Mouse (Mus musculus) left cerebral cortex, adult 11 months (tissue): ENCODE measurements around the gene Zfp764.
"Not testable (repeated sequence)": the region's sequence is repeated elsewhere in the genome, so short reads cannot be mapped to it uniquely, and the experiment has no call there.

ENCODE experiments used
- DNase-seq: peaks from one replicate; pipeline ENCODE4 v3.0.0; 2022; ENCODE audit warnings: low spot score

Zfp764 gene

GRCm38 (mm10) chr7:127406002-127406987 lies at the start of gene Zfp764:
TSS of gene Zfp764 (minus strand) at chr7:127406822.
- DNase-seq = peak; percentile 83

GRCm38 (mm10) chr7:127454905-127455304 lies 48.3 kb upstream of the Zfp764 start:
- DNase-seq = no peak

- DNase-seq = no peak
Measured at GRCm38 (mm10) chr7:127453056-127453455, 46.4 kb upstream of the Zfp764 start.

- DNase-seq = no peak
Measured at GRCm38 (mm10) chr7:127449966-127450365, 43.3 kb upstream of the Zfp764 start.

GRCm38 (mm10) chr7:127448521-127449300 lies 42.1 kb upstream of the Zfp764 start, which contains the start of gene Zfp689:
TSS of gene Zfp689 (minus strand) at chr7:127449158.
- DNase-seq = peak; percentile 94

- DNase-seq = no peak
Measured at GRCm38 (mm10) chr7:127443976-127444375, 37.4 kb upstream of the Zfp764 start.

- no peak for DNase-seq
Measured at GRCm38 (mm10) chr7:127437724-127438123, 31.1 kb upstream of the Zfp764 start.

- no peak for DNase-seq
Measured at GRCm38 (mm10) chr7:127435206-127435605, 28.6 kb upstream of the Zfp764 start.

GRCm38 (mm10) chr7:127426354-127426753 lies 19.7 kb upstream of the Zfp764 start:
- DNase-seq = no peak

- no peak for DNase-seq
Measured at GRCm38 (mm10) chr7:127425911-127426310, 19.3 kb upstream of the Zfp764 start.

- no peak for DNase-seq
Measured at GRCm38 (mm10) chr7:127425291-127425690, 18.7 kb upstream of the Zfp764 start.

- DNase-seq = peak; percentile 28
Measured at GRCm38 (mm10) chr7:127422247-127422646, 15.6 kb upstream of the Zfp764 start.

- peak; percentile 79 for DNase-seq
Measured at GRCm38 (mm10) chr7:127421388-127422191, 15.0 kb upstream of the Zfp764 start, which contains the start of gene Zfp688. TSS of gene Zfp688 (minus strand) at chr7:127422068.

GRCm38 (mm10) chr7:127411418-127411817 lies 4.8 kb upstream of the Zfp764 start:
- no peak for DNase-seq

GRCm38 (mm10) chr7:127404101-127404500 lies 2.5 kb downstream of the Zfp764 start:
- DNase-seq = not testable (repeated sequence)

- no peak for DNase-seq
Measured at GRCm38 (mm10) chr7:127402980-127403379, 3.6 kb downstream of the Zfp764 start.

GRCm38 (mm10) chr7:127400355-127400754 lies 6.3 kb downstream of the Zfp764 start:
- no peak for DNase-seq

- no peak for DNase-seq
Measured at GRCm38 (mm10) chr7:127393944-127394333, 12.7 kb downstream of the Zfp764 start.

GRCm38 (mm10) chr7:127393157-127393943 lies 13.3 kb downstream of the Zfp764 start, which contains the start of gene E430018J23Rik:
TSS of gene E430018J23Rik (minus strand) at chr7:127393629.
- DNase-seq = peak; percentile 98

GRCm38 (mm10) chr7:127392251-127392824 lies 14.3 kb downstream of the Zfp764 start:
- no peak for DNase-seq
